Mouse (Mus musculus) brain, embryonic 14.5 days (tissue): ENCODE results near the gene Repin1.

Experiments used
- CTCF ChIP-seq: fragments of 200-500 bp; IDR thresholded peaks from 2 replicates; pipeline ENCODE4 v1.5.1; 2012; ENCODE audit warnings: inconsistent platforms, mild to moderate bottlenecking, moderate library complexity, borderline replicate concordance; ENCODE audit not compliant: insufficient read depth, insufficient read length; ENCODE audit errors: extremely low read depth
- POLR2A ChIP-seq: fragments of 200-500 bp; IDR thresholded peaks from 2 replicates; pipeline ENCODE4 v1.6.1; 2012; ENCODE audit warnings: mild to moderate bottlenecking, inconsistent platforms, borderline replicate concordance; ENCODE audit not compliant: poor library complexity, insufficient read depth, insufficient read length, severe bottlenecking; ENCODE audit errors: extremely low read depth

DNA sequence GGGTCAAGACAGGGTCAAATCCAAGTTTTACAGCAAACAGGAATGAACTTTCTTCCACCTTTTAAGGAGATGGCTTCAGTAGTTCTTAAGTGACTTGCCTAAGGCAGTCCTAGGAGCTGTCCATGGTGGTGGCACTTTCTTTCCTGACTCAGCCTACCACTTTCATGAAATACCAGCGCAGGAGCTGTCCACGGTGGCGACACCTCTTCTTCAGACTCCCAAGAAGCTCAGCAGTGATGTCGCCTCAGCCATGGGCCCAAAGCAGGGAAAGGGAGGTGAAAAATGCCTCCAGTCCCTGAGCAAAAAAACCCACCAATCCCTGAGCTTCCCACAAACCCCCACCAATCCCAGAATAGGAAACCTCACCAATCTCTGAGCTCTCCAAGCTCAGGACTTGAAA lies 40.8 kb upstream of the Repin1 start:
- TF ChIP-seq CTCF = no peak
- no peak for TF ChIP-seq POLR2A
